Mouse (Mus musculus) layer of hippocampus, postnatal 25 days (tissue): Measurements from ENCODE around the gene Zfpm1. TPM values are rescaled to one million over a fixed set of nuclear protein-coding genes. Genes with fewer than 3 reads are reported as not detected.
A peak's percentile ranks its signal among the peaks of the same experiment; 100 is the strongest.

Source experiments
- DNase-seq, 2 experiments: peaks; one replicate each; pipeline ENCODE4 v3.0.0; 2022; ENCODE audit warnings: mixed read lengths in 2 of 2, low spot score in 1 of 2; ENCODE audit errors: extremely low spot score in 1 of 2
- total RNA-seq, 2 experiments: library from RNA; stranded (reverse); gene quantifications; 2 replicates each; pipeline ENCODE4 v1.2.3; 2021

The Zfpm1 gene
- total RNA-seq, 2 experiments from 2014 or later, result 37.8 to 43.4 TPM

GRCm38 (mm10) chr8:122273826-122274225 is 8.1 kb upstream of the Zfpm1 start:
- no peak for DNase-seq

- DNase-seq, result no peak
These were observed 7.1 kb upstream of the Zfpm1 start for GRCm38 (mm10) chr8:122274651-122275391.

DNA sequence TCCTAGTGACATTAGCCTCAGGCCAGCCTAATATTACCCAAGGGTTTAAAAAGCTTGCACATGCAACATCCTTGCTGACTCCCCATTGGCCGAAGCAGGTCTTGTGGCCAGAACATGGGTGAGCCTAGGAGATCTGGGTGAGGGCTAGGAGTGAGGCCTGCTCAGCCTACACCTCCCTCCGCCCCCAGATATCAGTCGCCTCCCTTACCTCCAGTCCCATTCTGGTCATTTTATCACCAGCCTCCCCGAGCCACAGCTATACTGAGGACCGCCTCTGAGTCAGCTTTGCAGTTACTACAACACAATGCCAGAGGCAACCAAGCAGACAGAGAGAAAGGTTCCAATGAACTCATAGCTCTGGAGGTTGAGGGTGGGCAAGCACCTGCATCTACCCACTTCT is 5.6 kb upstream of the Zfpm1 start:
- no peak for DNase-seq

DNA sequence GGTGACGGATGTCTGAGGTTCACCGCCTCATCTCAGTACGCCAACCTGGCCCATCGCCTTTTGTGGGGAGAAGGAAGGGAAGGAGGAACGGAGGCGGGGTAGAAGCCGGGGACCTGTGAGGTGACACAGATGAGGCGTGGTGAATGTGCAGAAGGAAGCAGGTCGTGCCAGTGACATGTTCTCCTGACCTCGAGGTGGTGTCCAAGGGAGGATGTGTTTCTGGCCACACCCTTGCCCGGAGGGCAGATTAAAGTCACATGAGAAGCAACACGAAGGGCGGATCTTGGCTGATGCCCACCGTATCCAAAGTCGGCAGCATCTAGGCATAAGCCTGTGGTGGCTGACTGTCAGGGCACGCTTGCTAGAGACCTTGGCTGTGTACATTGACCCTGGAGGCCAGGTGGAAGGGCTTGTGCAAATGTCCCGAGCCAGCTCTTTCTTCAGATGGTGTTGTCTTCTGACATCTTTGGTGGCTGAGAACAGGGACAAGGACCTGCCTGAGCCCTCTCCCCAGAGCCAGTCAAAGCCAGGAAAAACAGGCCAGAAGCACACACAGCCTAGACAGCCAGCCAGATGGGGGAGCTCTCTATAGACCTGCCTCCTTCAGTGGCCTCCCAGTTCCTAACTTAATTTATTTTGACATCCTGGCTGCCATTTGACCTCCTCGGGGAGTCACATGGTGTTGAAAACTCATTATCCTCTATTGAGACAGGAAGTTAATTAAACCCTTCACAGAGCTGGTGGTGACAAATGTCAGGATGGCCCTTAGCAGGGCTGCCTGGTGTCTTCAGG is 4.5 kb upstream of the Zfpm1 start:
- no peak for DNase-seq

- DNase-seq, result no peak
These were observed 1.8 kb upstream of the Zfpm1 start for GRCm38 (mm10) chr8:122280156-122280555.

- no peak for DNase-seq
These were observed 1.2 kb upstream of the Zfpm1 start for GRCm38 (mm10) chr8:122280588-122281316.

DNA sequence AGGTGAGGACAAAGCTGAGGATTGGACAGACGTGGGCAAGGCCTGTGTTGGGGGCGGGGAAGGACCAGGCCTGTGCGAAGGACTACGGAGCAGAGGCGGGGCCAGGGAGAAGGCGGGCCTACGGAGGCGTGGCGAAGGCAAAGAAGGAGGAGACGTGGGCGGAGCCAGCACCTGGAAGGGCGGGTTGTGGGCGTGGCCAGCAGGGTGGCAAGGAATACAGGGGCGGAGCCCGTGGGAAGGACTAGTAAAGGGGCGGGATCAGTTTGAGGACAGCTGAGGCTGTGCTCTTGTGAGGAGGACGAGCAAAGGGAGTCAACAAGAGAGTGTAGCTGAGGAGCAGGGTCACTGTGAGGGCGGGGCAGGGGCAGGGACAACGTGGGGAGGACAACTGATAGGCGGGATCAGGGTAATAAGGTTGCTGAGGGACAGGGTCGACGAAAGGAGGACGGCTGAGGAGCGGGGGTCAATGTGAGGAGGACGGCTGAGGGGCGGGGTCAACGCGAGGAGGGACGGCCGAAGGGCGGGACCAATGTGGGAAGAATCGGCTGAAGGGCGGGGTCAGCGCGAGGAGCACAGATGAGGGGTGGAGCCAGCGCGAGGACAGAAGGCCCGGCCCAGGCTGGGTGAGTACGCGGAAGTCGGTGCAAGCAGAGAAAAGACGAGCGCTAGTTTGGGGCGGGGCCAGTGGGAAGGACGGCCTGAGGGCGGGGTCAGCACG is 465 bp upstream of the Zfpm1 start:
- DNase-seq, result peak; percentile 92 to 93

DNA sequence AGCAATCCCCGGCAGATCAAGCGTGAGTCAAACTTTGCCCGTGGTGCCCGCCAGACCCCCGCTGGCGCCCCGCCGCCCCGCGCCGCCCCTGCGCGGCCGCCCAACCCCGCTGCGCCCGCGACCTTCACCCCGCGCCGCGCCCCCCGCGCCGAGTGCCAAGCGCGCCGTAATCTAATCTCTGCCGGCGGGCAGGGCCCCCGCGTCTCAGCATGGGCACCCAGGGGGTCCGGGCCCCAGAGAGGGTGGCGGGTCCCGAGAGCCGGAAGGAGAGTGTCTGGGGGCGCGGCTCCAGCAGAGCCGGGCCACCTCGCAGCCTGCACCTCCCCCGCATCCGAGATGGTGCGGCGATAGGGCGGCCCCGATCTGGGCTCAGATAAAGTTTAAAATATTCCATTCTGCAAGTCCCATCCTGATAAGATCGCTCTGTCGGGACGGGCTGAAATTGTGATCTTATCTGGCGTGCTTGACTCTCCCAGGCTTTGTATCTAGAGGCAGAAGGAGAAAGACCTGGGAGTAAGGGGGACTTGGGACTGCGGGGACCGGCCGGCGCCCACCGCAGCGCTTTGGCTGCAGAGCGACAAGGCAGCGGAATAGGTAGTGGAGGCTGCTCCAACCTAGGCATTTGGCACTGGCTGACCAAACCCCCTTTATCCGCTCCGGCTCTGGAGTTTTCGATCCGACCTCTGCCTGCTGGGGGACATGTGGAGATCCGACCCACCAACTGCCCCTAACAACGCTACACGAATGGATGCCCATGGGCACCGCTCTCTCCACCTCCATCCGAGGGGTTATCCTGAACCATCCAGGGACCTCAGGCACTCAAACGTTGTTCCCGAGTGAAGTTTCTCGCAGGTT is 787 bp downstream of the Zfpm1 start:
- DNase-seq, result no peak

DNA sequence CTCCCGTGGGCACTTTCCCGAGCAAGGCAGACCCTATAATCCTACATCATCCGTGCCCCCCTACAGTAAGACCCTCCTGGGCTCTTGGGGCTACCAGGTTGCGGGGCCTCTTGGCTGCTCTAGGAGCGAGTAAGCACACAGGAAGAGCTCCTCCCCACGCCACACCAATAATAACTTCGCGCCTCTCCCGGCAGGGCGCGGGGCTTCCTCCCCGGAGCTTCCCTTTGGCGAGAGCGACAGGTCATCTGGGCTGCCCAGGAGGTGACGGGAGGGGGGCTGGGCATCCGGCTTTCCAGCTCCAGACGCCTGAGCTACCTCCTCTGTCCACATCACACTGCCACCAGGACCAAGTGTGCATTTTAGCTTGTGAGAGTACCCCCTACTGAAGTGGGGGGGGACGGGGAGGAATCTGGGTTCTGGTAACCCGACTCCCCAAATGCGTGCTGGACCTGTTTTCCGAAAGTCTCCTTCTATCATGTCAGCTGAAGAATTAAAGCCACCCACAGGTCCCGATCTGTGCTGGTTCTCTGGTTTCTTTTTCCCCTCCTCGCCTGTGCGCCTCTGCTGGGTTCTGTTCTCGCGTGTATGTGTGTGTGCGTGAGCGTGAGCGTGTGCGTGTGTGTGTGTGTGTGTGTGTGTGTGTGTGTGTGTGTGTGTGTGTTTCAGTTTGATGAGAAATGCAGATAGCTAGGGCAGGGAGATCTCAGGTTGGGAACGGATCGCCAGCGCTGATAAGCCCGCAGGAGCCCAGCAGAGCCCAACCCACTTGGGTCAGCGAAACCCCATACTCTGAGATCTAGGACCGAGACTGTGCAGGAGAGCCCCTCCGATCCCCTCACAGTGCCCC is 1.6 kb downstream of the Zfpm1 start:
- peak; percentile 23 to 34 for DNase-seq

- peak; percentile 37 to 56 for DNase-seq
These were observed 2.3 kb downstream of the Zfpm1 start for GRCm38 (mm10) chr8:122284203-122284658.

DNA sequence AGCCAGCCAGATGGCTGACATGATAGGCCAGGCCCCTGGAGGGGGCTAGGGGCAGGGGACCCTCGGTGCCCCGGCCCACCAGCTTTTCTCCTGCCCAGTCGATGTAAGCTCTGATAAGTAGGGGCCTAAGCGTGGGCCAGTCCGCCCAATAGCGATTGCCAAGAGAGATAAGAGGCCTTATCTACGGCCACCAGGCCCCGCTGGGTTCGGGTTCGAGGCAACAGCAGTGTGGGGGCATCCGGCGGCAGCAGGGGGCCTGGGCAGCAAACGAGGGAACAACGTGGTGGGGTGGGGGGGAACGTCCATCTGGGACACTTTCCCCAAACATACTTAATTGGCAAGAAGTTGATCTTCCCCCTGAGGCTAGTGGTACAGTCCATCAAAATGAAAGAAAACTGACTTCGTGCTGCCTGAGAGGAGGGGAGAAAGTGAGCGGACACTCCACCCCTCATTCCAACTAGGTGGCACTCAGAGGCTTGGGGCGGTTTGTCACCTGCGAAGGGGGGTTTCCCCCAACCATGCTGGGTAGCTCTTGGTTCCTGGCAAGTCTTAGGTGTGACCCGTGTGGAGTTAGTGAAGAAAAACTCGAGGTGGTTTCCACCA is 2.8 kb downstream of the Zfpm1 start:
- no peak for DNase-seq

DNA sequence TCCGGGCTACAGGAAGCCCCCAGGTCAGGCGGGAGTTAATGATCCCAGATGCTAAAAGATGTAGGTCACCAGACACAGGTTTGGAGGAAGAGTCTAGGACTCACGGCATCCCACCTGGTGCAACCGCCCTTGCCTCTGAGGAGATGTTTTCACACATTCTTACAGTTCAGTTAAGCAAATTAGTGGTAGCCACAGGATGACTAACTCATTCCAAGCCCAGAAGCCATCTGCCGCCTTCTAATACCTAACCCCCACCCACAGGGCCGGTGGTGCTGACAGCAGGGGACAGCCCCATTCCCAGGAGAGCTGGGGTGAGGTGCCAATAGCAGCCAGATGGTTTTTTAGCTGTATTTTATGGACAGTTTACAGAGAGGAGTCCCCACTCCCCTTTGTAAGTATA is 3.8 kb downstream of the Zfpm1 start:
- no peak for DNase-seq

- no peak for DNase-seq
These were observed 5.0 kb downstream of the Zfpm1 start for GRCm38 (mm10) chr8:122286899-122287298.

DNA sequence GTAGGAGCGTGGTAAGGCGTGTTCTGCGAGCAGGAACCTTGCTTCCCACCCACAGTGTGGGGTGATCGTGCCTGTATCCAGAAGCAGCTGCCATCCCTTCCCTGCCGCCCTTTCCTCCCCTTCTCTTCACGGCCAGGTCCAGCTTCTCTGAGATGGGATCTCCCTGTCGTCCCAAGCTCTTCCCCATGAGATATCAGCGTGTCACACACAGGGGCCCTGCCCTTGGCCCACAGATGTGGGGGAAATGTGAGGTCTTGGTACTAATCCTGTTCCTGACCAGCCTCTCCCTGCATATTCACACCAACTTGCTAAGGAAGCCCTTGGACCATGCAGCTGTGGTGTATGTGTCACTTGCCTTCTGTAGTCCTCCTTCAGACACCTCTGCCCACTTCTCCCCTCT is 5.8 kb downstream of the Zfpm1 start:
- no peak for DNase-seq

DNA sequence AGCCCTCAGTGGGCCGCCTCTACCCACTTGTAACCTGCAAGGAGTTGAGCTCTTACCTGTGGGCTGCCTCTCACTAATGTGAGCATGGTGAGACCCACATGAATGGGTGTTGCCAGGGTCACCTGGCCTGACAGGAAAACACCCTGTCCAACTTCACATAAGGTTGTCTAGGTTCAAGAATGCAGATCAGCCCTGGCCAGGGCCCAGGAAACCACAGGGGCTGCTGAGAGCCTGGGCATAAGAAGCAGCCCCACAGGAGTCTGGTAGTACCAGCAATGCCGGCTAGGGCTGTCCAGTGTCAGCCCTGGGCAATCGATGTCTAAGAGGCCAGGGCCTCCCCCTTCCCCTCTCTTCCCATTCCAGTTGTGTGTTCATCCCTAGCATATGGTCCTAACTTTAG is 6.4 kb downstream of the Zfpm1 start:
- DNase-seq, result no peak

DNA sequence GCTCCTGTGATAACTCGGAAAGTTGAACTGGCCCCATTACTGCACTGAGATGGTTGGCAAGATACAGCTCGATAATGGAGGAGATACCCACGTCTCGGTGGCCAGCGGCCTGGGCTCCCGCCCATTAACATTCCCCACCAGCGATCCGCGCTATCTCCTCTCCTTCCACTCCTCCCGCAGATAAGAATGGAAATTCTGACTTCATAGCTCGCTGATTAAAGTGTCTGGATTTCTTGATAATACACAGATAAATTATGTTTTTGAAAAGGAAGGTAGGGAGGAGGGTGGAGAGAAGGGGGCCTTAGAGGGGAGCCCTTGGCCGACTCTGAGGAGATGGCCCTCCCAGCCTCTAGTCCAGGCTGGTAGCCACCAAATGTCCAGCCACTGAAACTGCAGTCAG is 9.1 kb downstream of the Zfpm1 start:
- DNase-seq, result no peak

DNA sequence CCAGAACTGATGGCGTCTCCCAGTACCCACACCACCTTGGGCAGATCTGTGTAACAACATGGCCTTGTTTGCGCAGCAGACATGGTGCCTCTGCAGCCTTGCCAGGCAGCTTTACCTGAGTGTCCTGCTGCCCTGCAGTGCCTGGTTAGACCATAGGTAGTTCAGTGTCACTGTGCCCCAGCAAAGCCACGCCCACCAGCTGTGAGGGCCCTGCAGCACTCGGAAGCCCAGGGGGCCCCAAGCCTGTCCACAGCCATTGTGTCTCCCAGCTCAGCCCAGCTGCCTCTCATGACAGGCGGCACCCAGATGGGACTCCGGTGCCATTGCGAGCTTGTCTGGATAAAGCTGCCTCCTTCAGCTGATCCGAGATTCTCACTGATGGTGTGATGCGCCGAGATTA is 9.6 kb downstream of the Zfpm1 start:
- DNase-seq, result no peak

DNA sequence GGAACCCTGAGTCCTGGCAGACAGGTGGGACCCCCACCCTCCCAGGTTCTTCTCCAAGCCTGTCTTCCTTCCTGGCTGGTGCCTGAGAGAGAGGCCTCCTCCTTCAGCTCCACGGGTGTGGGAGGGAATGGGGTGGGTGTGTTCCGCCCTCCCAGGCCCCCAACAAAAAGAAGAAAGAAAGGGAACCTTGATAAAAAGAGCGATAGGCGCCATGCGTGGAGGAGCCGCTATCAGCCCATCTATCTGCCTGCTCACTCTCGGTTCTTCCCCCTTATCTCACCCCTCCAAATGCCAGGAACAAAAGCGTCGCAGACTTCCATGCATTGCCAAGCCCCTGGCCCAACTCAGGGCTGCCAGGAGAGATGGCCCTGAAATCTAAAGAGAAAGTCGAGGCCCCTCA is 11.5 kb downstream of the Zfpm1 start:
- no peak for DNase-seq
